Mouse (Mus musculus) hindbrain, embryonic 12.5 days (tissue): ENCODE data around the gene Ppp6r3. TPM values are rescaled to one million over a fixed set of nuclear protein-coding genes. Genes with fewer than 3 reads are reported as not detected.
"Not testable (repeated sequence)": the region's sequence is repeated elsewhere in the genome, so short reads cannot be mapped to it uniquely, and the experiment has no call there.

ENCODE experiments used
- ATAC-seq: fragments of 200-750 bp; cut with Nextera tagmentation; 2 replicates; pipeline ENCODE4 v1.8.0; 2017; ENCODE audit warnings: moderate TSS enrichment; ENCODE audit not compliant: low FRiP score
- H3K27ac ChIP-seq: fragments of 300-500 bp; sonication (generic); 2 replicates; pipeline ENCODE4 v1.5.1; 2016; ENCODE audit warnings: mild to moderate bottlenecking
- H3K27me3 ChIP-seq: fragments of 300-500 bp; sonication (generic); 2 replicates; pipeline ENCODE4 v1.6.1; 2016; ENCODE audit warnings: mild to moderate bottlenecking
- H3K36me3 ChIP-seq: fragments of 300-500 bp; sonication (generic); 2 replicates; pipeline ENCODE4 v1.6.1; 2016; ENCODE audit warnings: mild to moderate bottlenecking
- H3K4me1 ChIP-seq: fragments of 300-500 bp; sonication (generic); 2 replicates; pipeline ENCODE4 v1.6.1; 2016
- H3K4me2 ChIP-seq: fragments of 300-500 bp; sonication (generic); replicated peaks from 2 replicates; pipeline ENCODE4 v1.6.1; 2016; ENCODE audit warnings: mild to moderate bottlenecking
- H3K4me3 ChIP-seq: fragments of 300-500 bp; sonication (generic); 2 replicates; pipeline ENCODE4 v1.5.1; 2016; ENCODE audit warnings: mild to moderate bottlenecking
- H3K9ac ChIP-seq: fragments of 300-500 bp; sonication (generic); 2 replicates; pipeline ENCODE4 v1.6.1; 2016; ENCODE audit warnings: mild to moderate bottlenecking, moderate library complexity
- H3K9me3 ChIP-seq: fragments of 300-500 bp; sonication (generic); replicated peaks from 2 replicates; pipeline ENCODE4 v1.6.1; 2016; ENCODE audit warnings: mild to moderate bottlenecking
- WGBS: fragments of 180-500 bp; shearing (Covaris S2); methylation state at CpG from one replicate; pipeline ENCODE4 v1.1.7; 2016; 5-methylcytosine and 5-hydroxymethylcytosine counted together
- polyA plus RNA-seq: library from polyadenylated mRNA; unstranded; fragments of >200 nt; fragmentation: Nextera tagmentation; extraction: Ambion mirVana; gene quantifications from 2 replicates; pipeline ENCODE4 v1.2.1, GENCODE M21; 2016

Ppp6r3 gene
- polyA plus RNA-seq, 1 experiment from 2014 or later = 83.9 TPM

GRCm38 (mm10) chr19:3539456-3539855, 36.1 kb downstream of the Ppp6r3 start:
- WGBS = 84% methylated on average over 5 of the region's 5 CpGs

GRCm38 (mm10) chr19:3537658-3538057, 37.9 kb downstream of the Ppp6r3 start:
- Histone ChIP-seq H3K27me3 (no peaks in the 10 kb centered on the region), H3K36me3 (peaks cover 14% of the 10 kb centered on the region), H3K9ac (no peak overlapping the region), H3K27ac (no peak overlapping the region), H3K4me3 (no peak overlapping the region), H3K4me1 (no peaks in the 10 kb centered on the region), H3K9me3 (no peaks in the 10 kb centered on the region), H3K4me2 (no peak overlapping the region)
- ATAC-seq = no peak
- 96% methylated on average over 6 of the region's 6 CpGs for WGBS

More at GRCm38 (mm10) chr19:3539456-3539855, 36.1 kb downstream of the Ppp6r3 start:
- Histone ChIP-seq H3K36me3 (peaks cover 21% of the 10 kb centered on the region), H3K4me3 (no peak overlapping the region), H3K4me2 (no peak overlapping the region), H3K27ac (no peak overlapping the region), H3K4me1 (no peaks in the 10 kb centered on the region), H3K9me3 (no peaks in the 10 kb centered on the region), H3K9ac (no peak overlapping the region), H3K27me3 (no peaks in the 10 kb centered on the region)
- ATAC-seq = no peak

- Histone ChIP-seq H3K9ac (no peak overlapping the region), H3K27me3 (no peaks in the 10 kb centered on the region), H3K4me2 (no peak overlapping the region), H3K4me1 (no peaks in the 10 kb centered on the region), H3K9me3 (no peaks in the 10 kb centered on the region), H3K27ac (no peak overlapping the region), H3K4me3 (no peak overlapping the region), H3K36me3 (0 out of 2 replicates have a peak, but pooled peaks cover 3% of the 10 kb centered on the region)
- 77% methylated on average over 3 of the region's 3 CpGs for WGBS
- no peak for ATAC-seq
Measured at GRCm38 (mm10) chr19:3534945-3535344, 40.6 kb downstream of the Ppp6r3 start.

GRCm38 (mm10) chr19:3533266-3533966, 42.1 kb downstream of the Ppp6r3 start:
- H3K4me2 ChIP-seq, H3K9ac ChIP-seq, H3K9me3 ChIP-seq, H3K4me1 ChIP-seq, H3K4me3 ChIP-seq, ATAC-seq, H3K27ac ChIP-seq, H3K36me3 ChIP-seq, H3K27me3 ChIP-seq: not testable (repeated sequence)
- 93% methylated on average over 12 of the region's 12 CpGs for WGBS

DNA sequence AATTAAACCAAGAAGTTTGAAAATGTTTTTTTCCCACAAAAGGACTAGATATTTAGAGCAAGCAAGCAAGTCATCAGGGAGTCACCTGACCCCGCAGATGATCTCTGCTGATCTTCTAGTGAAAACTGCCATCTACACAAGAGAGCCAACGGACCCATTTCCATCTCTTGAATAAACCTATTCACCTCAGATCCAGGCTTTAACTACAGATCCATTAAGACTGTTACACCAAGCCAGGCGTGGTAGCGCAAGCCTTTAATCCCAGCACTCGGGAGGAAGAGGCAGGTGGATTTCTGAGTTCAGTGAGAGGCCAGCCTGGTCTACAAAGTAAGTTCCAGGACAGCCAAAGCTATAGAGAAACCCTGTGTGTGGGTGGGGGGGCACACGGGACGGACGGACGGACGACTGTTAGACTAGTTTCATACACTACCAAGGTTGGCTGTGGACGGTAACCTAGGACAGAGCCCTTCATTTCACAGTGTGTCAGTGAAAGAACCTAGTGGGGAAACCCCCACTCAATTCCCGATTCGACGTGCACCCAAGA, 42.8 kb downstream of the Ppp6r3 start:
- H3K9me3 ChIP-seq = no peaks in the 10 kb centered on the region
- 97% methylated on average over 14 of the region's 14 CpGs for WGBS
- no peaks in the 10 kb centered on the region for H3K27me3 ChIP-seq
- H3K36me3 ChIP-seq = no peaks in the 10 kb centered on the region
- H3K27ac ChIP-seq = no peak overlapping the region
- H3K4me1 ChIP-seq = no peaks in the 10 kb centered on the region
- H3K4me3 ChIP-seq = no peak overlapping the region
- no peak for ATAC-seq
- H3K4me2 ChIP-seq = no peak overlapping the region
- no peak overlapping the region for H3K9ac ChIP-seq

DNA sequence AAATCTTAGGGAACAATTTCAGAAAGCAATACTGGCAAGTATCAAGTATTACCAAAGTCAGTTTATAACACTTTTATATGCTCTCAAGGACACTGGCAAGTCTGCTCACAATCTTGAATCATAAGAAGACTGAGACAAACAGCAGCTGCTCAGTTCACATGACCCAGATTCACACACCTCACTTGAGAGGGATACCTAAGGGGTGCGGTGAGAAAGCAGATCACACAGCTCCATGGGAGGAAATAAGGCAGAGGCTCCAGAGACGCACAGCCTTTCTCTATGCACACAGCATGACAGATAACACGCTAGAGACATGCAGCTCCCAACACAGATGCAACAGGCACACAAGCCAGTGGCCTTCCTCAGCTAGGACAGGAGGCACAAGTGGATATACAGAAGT, 45.8 kb downstream of the Ppp6r3 start:
- Histone ChIP-seq H3K36me3 (peaks cover 14% of the 10 kb centered on the region; the same call in 1 of the 2 replicates), H3K4me2 (no peak overlapping the region), H3K4me1 (no peaks in the 10 kb centered on the region), H3K4me3 (no peak overlapping the region), H3K27ac (no peak overlapping the region), H3K9ac (no peak overlapping the region), H3K27me3 (no peaks in the 10 kb centered on the region), H3K9me3 (no peaks in the 10 kb centered on the region)
- WGBS = 87% methylated on average over 3 of the region's 3 CpGs
- no peak for ATAC-seq

GRCm38 (mm10) chr19:3528646-3529045, 46.9 kb downstream of the Ppp6r3 start:
- no peak for ATAC-seq

DNA sequence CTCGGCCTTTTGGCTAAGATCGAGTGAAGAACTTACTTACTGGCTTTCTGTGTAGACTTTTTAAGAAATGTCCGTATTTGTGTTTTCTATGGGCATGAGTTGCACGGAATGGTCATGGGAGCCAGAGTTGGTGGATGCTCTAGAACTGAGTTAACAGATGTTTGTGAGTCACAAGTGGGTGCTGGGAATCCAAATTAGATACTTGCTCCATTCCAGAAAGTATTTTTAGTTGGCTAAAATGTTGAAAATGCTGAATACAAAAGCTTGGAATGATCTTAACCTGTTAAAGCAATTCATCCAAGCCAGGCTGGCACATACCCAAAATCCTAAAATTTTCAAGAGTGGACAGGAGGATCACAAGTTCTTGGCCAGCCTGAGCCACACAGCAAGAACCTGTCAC, 48.0 kb downstream of the Ppp6r3 start:
- H3K27me3 ChIP-seq = no peaks in the 10 kb centered on the region
- no peak overlapping the region for H3K4me2 ChIP-seq
- H3K4me3 ChIP-seq = no peak overlapping the region
- H3K4me1 ChIP-seq = no peaks in the 10 kb centered on the region
- H3K36me3 ChIP-seq = peaks cover 25% of the 10 kb centered on the region; the same call in 1 of the 2 replicates
- H3K9ac ChIP-seq = no peak overlapping the region
- no peak for ATAC-seq
- no peaks in the 10 kb centered on the region for H3K9me3 ChIP-seq
- 96% methylated on average over 4 of the region's 4 CpGs for WGBS
- H3K27ac ChIP-seq = no peak overlapping the region

More at GRCm38 (mm10) chr19:3528646-3529045, 46.9 kb downstream of the Ppp6r3 start:
- no peak overlapping the region for H3K27ac ChIP-seq
- H3K4me2 ChIP-seq = no peak overlapping the region
- 92% methylated on average over 4 of the region's 4 CpGs for WGBS
- H3K9me3 ChIP-seq = no peaks in the 10 kb centered on the region
- H3K9ac ChIP-seq = no peak overlapping the region
- no peaks in the 10 kb centered on the region for H3K4me1 ChIP-seq
- H3K36me3 ChIP-seq = peaks cover 22% of the 10 kb centered on the region; the same call in 1 of the 2 replicates
- H3K27me3 ChIP-seq = no peaks in the 10 kb centered on the region
- H3K4me3 ChIP-seq = no peak overlapping the region

DNA sequence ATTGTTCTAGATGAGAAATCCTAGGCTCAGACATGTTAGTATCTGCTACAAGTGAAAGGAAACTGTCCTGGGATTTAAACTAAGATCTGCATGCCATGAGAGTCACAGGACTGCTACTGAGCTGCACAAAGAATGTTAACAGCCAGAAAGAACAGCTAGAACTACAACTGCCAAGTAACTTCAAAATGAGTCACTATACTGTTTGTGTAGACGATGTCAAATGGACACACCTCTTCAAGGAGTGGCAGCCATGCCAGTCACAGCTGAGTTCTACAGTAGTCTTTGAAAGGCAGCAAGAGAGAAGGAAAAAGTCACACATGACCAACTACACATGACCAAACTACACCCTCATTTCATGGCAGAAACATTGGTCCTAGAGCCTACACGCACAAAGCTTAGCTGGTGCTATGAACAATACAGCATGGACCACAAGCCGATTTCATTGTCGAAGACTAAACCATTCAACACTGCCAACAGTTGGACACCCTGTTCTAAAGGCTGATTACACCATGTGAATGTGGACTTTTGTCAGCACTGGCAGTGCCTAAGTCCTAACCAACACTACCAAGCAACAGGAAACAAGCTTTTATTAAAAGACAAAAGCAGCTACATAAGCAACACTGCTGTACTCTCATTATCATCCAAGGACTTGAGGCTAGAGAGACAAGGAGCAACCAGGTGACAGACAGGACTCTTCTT, 55.9 kb downstream of the Ppp6r3 start:
- Histone ChIP-seq H3K4me2 (no peak overlapping the region), H3K4me1 (no peaks in the 10 kb centered on the region), H3K27ac (no peak overlapping the region), H3K36me3 (peaks cover 72% of the 10 kb centered on the region), H3K4me3 (no peak overlapping the region), H3K27me3 (no peaks in the 10 kb centered on the region), H3K9ac (no peak overlapping the region), H3K9me3 (no peaks in the 10 kb centered on the region)
- no peak for ATAC-seq
- 92% methylated on average over 4 of the region's 4 CpGs for WGBS

DNA sequence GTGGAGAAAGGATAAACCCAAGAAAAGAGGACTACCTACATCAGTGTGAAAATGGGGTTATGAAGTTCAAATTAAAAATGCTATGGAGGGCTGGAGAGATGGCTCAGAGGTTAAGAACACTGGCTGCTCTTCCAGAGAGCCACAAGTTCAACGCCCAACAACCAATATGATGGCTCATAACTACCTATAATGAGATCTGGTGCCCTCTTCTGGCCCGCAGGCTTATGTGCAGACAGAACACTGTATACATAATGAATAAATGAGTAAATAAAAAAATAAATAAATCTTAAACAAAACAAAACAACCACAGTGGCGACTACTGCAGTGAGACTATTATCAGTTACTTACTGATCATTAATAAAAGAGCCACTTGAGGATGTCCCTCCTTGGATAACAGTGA, 78.3 kb downstream of the Ppp6r3 start:
- H3K9me3 ChIP-seq = no peaks in the 10 kb centered on the region
- H3K36me3 ChIP-seq = peaks cover 76% of the 10 kb centered on the region
- H3K4me3 ChIP-seq = no peak overlapping the region
- H3K4me1 ChIP-seq = no peaks in the 10 kb centered on the region
- H3K27ac ChIP-seq = no peak overlapping the region
- 90% methylated on average over 3 of the region's 3 CpGs for WGBS
- ATAC-seq = no peak
- H3K27me3 ChIP-seq = no peaks in the 10 kb centered on the region
- no peak overlapping the region for H3K4me2 ChIP-seq
- no peak overlapping the region for H3K9ac ChIP-seq

- no peak overlapping the region for H3K27ac ChIP-seq
- H3K36me3 ChIP-seq = peaks cover 87% of the 10 kb centered on the region
- H3K27me3 ChIP-seq = no peaks in the 10 kb centered on the region
- no peak overlapping the region for H3K4me3 ChIP-seq
- H3K4me2 ChIP-seq = no peak overlapping the region
- no peak for ATAC-seq
- H3K9ac ChIP-seq = no peak overlapping the region
- no peaks in the 10 kb centered on the region for H3K4me1 ChIP-seq
- WGBS = 95% methylated on average over 4 of the region's 4 CpGs
- H3K9me3 ChIP-seq = no peaks in the 10 kb centered on the region
Measured at GRCm38 (mm10) chr19:3489826-3490225, 85.7 kb downstream of the Ppp6r3 start.

GRCm38 (mm10) chr19:3482831-3483230, 92.7 kb downstream of the Ppp6r3 start:
- no peak overlapping the region for H3K27ac ChIP-seq
- no peaks in the 10 kb centered on the region for H3K9me3 ChIP-seq
- no peak overlapping the region for H3K4me3 ChIP-seq
- ATAC-seq = no peak
- H3K27me3 ChIP-seq = no peaks in the 10 kb centered on the region
- peaks cover 73% of the 10 kb centered on the region for H3K36me3 ChIP-seq
- no peak overlapping the region for H3K9ac ChIP-seq
- no peaks in the 10 kb centered on the region for H3K4me1 ChIP-seq
- no peak overlapping the region for H3K4me2 ChIP-seq
- WGBS = 94% methylated on average over 7 of the region's 7 CpGs
